In genomic region chr10:3591790-3592189, GRCm38 (mm10) we compare ENCODE assay signal across 9 mouse cellular contexts. TPM values are rescaled to one million over a fixed set of nuclear protein-coding genes. Genes with fewer than 3 reads are reported as not detected.
A peak's percentile ranks its signal among the peaks of the same experiment; 100 is the strongest.
DNase-seq lines count a peak whose midpoint lies in the region; ATAC-seq lines count a peak whose summit lies in the region.
"Had no signal": no experiment of that assay in that cellular context is flagged by ENCODE, and none has a peak within 500 bp of the region (broad histone marks: within the 10 kb centered on the region; RNA-seq: fewer than 3 reads in every experiment).

No protein-coding gene starts in this region.

- H3K36me3 ChIP-seq in limb, embryonic 13.5 days, result no peaks in the 10 kb centered on the region
- H3K36me3 ChIP-seq in limb, embryonic 10.5 days, result no peaks in the 10 kb centered on the region
- H3K36me3 ChIP-seq in limb, embryonic 15.5 days, result no peaks in the 10 kb centered on the region
- H3K36me3 ChIP-seq in neural tube, embryonic 14.5 days (ENCODE audit: control insufficient read depth, insufficient read depth, low read length), result no peaks in the 10 kb centered on the region

- peaks cover 8% of the 10 kb centered on the region for H3K4me1 ChIP-seq in limb, embryonic 13.5 days
- H3K4me1 ChIP-seq in limb, embryonic 10.5 days, result 0 out of 2 replicates have a peak, but pooled peaks cover 2% of the 10 kb centered on the region
- peaks cover 8% of the 10 kb centered on the region; the same call in 1 of the 2 replicates for H3K4me1 ChIP-seq in limb, embryonic 15.5 days
- no peaks in the 10 kb centered on the region for H3K4me1 ChIP-seq in neural tube, embryonic 14.5 days (ENCODE audit: control insufficient read depth, insufficient read depth, low read length)

- no peak for DNase-seq in limb, embryonic 10.5 days (ENCODE audit: low spot score)
- peak; percentile 29 for DNase-seq in heart, adult 8-10 months (ENCODE audit: low spot score)
- no peak for DNase-seq in adrenal gland, adult 8-10 months
- DNase-seq in cerebellum, postnatal 36 days, result no peak
- DNase-seq in left cerebral cortex, adult 11 months (ENCODE audit: low spot score), result no peak

- H3K9ac ChIP-seq in limb, embryonic 13.5 days, result no peak overlapping the region
- H3K9ac ChIP-seq in limb, embryonic 15.5 days, result no peak overlapping the region
- no peak overlapping the region for H3K9ac ChIP-seq in neural tube, embryonic 14.5 days (replicated peaks; ENCODE audit: low read depth, low read length)

- H3K27ac ChIP-seq in limb, embryonic 13.5 days, result no peak overlapping the region
- no peak overlapping the region for H3K27ac ChIP-seq in limb, embryonic 10.5 days
- 0 out of 2 replicates have a peak overlapping the region, but pooled peaks have one; percentile 4 for H3K27ac ChIP-seq in limb, embryonic 15.5 days
- no peak overlapping the region for H3K27ac ChIP-seq in neural tube, embryonic 14.5 days (ENCODE audit: low read depth, low read length)

- H3K9me3 ChIP-seq in limb, embryonic 13.5 days, result no peaks in the 10 kb centered on the region
- no peaks in the 10 kb centered on the region for H3K9me3 ChIP-seq in limb, embryonic 10.5 days (replicated peaks)
- no peaks in the 10 kb centered on the region for H3K9me3 ChIP-seq in limb, embryonic 15.5 days
- no peaks in the 10 kb centered on the region for H3K9me3 ChIP-seq in neural tube, embryonic 14.5 days (ENCODE audit: control insufficient read depth, low read length)

- 0 out of 2 replicates have a peak, but pooled peaks have one; percentile 48 for ATAC-seq in limb, embryonic 13.5 days (ENCODE audit: low FRiP score, low read depth)
- ATAC-seq in limb, embryonic 15.5 days (ENCODE audit: insufficient number of reproducible peaks, low FRiP score, low TSS enrichment, low read depth), result no peak
- peak; percentile 46; the same call in 1 of the 2 replicates for ATAC-seq in neural tube, embryonic 14.5 days (ENCODE audit: low read depth)

- WGBS in limb, embryonic 13.5 days, result 58% methylated on average over 3 of the region's 3 CpGs
- WGBS in limb, embryonic 10.5 days, result 58% methylated on average over 3 of the region's 3 CpGs
- WGBS in limb, embryonic 15.5 days, result 29% methylated on average over 3 of the region's 3 CpGs
- WGBS in neural tube, embryonic 14.5 days, result 18% methylated on average over 3 of the region's 3 CpGs

- H3K4me2 ChIP-seq in limb, embryonic 13.5 days (replicated peaks), result no peak overlapping the region
- no peak overlapping the region for H3K4me2 ChIP-seq in limb, embryonic 15.5 days
- H3K4me2 ChIP-seq in neural tube, embryonic 14.5 days (ENCODE audit: low read depth, low read length), result no peak overlapping the region

- no peak overlapping the region for H3K4me3 ChIP-seq in limb, embryonic 13.5 days
- H3K4me3 ChIP-seq in limb, embryonic 10.5 days, result no peak overlapping the region
- no peak overlapping the region for H3K4me3 ChIP-seq in limb, embryonic 15.5 days
- H3K4me3 ChIP-seq in neural tube, embryonic 14.5 days (ENCODE audit: low read depth, low read length), result no peak overlapping the region

- H3K27me3 ChIP-seq in limb, embryonic 13.5 days, result no peaks in the 10 kb centered on the region
- no peaks in the 10 kb centered on the region for H3K27me3 ChIP-seq in limb, embryonic 10.5 days (ENCODE audit: low read depth, poor library complexity, severe bottlenecking)
- H3K27me3 ChIP-seq in limb, embryonic 15.5 days, result no peaks in the 10 kb centered on the region
- H3K27me3 ChIP-seq in neural tube, embryonic 14.5 days (ENCODE audit: control insufficient read depth, insufficient read depth, low read length), result no peaks in the 10 kb centered on the region

RNA-seq across cellular contexts. Expression of gene Iyd, which starts 51.8 kb away (rescaled TPM):
- polyA plus RNA-seq in limb, embryonic 13.5 days (2015; fragmentation: Nextera tagmentation; extraction: Ambion mirVana), result 0.11 and 0.45 TPM in 2 replicates
- not detected in 2 replicates for polyA plus RNA-seq in limb, embryonic 10.5 days (2016; fragmentation: Nextera tagmentation; extraction: Ambion mirVana)
- not detected for total RNA-seq in heart, adult 8-10 months (2022)
- polyA plus RNA-seq in limb, embryonic 15.5 days (2015; fragmentation: Nextera tagmentation; extraction: Ambion mirVana), result 1.4 and 1.7 TPM in 2 replicates
- 0.21 and 0.50 TPM in 2 replicates for polyA plus RNA-seq in neural tube, embryonic 14.5 days (2014; fragmentation: Nextera tagmentation; extraction: Ambion mirVana)
- total RNA-seq in adrenal gland, adult 8-10 months (2022), result under 1 TPM in 3 of 4 experiments, not detected in 1; 0.28 to 0.42 (median 0.35) TPM
- total RNA-seq: MEL had no signal
